Mouse (Mus musculus): ENCODE measurements around the gene Arntl2. TPM values are rescaled to one million over a fixed set of nuclear protein-coding genes. Genes with fewer than 3 reads are reported as not detected.

Arntl2 gene
- polyA plus RNA-seq, 1 experiment = 3.1 TPM

GRCm38 (mm10) chr6:146781566-146781965 lies 14.3 kb upstream of the Arntl2 start:
- no peak for DNase-seq (ENCODE audit: low read depth)

DNA sequence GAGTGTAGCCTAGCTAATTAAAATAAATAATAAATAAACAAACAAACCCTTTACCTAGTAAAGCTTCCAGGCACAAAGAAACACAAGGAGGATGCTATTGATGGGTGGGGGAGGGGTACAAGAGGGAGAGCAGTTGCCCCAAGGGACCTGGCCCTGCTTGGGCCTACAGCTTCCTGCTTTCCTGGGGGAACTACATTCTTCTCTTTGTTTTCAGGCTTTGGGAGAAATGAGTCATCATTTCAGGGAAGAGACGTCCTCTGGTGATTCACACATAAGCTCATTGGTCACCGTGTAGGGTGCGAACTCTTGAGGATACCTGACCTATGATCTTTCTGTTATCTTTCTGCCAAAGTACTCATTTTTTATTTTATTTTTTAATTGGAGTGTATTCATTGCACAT lies 2.3 kb upstream of the Arntl2 start:
- DNase-seq (ENCODE audit: low read depth) = no peak

- DNase-seq (ENCODE audit: low read depth) = no peak
Measured at GRCm38 (mm10) chr6:146795166-146795923, 510 bp upstream of the Arntl2 start.

DNA sequence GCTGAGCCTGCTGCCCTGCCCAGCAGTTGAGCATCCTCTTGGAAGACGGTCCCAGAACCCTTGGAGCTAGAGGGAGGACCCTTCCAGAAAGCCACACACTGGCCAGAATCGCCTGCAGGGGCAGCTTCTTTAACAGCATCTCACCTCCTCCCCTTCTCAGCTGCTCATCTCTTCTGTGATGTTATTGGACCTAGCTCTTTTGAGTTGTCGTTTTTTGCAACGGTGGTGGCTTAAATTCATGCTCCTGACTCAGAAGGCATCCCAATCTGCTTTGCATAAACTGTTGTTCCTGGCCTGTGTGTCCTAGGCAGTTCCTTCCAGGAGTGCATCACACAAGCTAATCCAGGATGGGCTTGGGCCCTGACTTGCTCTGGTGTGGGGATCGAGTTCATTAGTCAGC lies 1.6 kb downstream of the Arntl2 start:
- DNase-seq (ENCODE audit: low read depth) = no peak

GRCm38 (mm10) chr6:146809991-146810390 lies 14.1 kb downstream of the Arntl2 start:
- DNase-seq (ENCODE audit: low read depth) = no peak

DNA sequence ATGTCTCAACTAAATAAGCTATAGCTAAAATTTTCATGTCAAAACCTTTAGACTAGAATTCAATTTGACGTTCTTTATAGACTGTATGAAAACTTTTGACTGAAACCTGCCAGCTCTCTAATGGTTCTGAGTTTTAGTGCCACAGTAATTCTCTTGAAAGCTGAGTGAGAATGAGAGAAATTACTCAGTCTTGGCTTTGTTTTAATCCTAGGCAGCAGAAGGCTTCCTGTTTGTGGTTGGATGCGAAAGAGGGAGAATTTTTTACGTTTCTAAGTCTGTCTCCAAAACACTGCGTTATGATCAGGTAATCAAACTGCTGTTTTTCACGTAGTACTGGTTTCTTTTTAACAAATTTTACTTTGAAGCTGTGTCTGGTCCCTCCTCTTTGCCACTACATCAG lies 17.2 kb downstream of the Arntl2 start:
- no peak for DNase-seq (ENCODE audit: low read depth)

DNA sequence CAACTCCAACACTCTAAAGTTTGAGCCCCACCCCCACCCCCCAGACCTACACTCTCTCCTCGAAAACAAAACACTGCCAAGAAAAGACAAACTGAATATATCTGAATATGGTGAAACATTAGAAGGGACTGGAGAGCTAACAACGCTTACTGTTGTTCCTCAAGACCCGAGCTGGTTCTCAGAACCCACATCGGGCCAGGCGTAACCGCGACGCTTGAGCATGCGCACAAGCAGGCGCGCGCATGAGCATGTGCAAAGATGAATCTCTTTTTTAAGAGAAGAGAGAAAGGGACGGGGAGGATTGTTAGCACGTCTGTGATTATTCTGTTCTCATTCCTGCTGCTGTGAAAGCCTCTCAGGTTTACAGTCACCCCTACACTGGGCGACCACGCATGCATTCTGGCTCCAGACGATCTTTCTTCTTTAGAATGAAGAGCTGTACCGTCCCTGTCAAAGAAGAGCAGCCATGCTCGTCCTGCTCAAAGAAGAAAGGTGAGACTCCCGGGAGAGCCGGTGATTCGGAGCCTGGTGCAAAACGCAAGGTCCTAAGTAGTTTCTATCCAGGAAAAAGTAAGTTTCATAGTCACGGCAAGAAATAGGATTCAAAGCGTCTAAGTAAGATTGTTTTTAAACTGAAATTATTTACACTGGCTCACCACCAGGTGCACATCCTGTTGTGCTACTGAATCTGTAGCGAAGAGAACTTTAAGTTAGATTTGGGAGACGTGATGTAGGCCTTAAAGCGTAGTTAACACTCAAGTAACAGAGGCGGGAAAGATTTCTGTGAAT lies 24.5 kb downstream of the Arntl2 start:
- DNase-seq (ENCODE audit: low read depth) = no peak

DNA sequence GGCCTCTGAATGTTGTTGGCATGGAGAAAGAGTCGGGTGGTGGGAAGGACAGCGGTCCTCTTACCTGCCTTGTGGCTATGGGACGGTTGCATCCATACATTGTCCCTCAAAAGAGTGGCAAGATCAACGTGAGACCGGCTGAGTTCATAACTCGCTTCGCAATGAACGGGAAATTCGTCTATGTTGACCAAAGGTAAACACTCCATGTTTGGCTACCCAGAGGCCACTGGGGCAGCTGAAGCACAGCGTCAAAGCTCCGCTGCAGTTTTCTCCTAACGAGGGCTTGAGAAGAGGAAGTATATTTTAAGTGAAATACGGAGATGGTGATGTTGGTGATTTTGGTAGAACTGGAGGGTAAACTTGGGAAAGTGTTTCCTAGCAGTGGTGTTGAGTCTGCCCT lies 26.1 kb downstream of the Arntl2 start:
- no peak for DNase-seq (ENCODE audit: low read depth)

GRCm38 (mm10) chr6:146824727-146825486 lies 29.1 kb downstream of the Arntl2 start:
- DNase-seq (ENCODE audit: low read depth) = no peak

GRCm38 (mm10) chr6:146825487-146825773 lies 29.6 kb downstream of the Arntl2 start:
- no peak for DNase-seq (ENCODE audit: low read depth)

DNA sequence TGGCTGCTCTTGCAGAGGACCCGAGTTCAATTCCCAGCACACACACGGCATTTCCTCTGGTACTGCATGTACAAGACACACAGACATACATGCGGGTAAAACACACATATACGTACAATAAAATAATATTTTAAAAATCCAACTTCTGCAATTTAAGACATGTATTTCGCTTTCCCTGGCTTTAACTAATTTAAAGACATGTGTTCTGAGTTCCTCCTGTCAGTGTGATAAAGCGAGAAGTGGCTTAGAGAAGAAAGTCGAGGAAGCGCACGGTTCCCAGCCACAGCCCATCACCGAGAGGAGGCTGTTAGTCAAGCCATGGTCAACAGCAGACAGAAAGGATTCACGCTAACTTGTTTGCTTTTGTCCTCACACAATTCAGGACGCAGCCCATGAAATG lies 35.5 kb downstream of the Arntl2 start:
- no peak for DNase-seq (ENCODE audit: low read depth)

DNA sequence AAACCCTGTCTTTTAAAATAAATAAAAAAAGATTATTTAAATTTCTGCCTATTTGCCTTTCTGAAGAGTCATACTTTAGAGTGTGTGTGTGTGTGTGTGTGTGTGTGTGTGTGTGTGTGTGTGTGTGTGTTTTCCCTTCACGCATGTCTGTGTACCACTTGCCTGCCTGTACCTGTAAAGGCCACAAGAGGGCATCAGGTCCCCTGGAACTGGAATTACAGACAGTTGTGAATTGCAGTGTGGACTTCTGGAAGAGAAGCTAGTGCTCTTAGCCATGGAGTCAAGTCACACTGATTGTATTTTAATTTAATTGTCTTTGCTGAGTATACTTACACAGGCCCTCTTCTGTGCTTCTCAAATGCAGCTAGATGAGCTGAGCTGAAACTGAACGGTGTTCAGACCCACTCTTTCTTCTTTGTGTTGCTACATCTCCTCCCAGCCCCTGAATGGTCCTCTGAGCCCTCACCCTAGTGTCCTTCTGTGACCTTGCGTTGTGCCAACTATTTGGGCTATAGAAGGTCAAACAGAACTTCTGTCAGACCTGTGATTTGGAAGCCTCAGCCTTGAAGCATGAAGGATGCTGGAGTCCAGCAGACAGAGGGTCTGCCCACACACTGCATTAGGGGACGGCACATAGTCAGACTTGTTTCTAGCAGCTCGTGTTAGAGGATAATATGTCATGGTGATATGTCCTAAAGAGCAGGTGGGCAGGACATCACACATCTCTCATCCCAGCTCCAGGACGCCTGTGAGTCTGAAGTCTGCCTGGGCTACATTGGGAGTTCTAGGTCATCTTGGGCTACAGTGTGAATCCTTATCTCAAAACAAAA lies 37.8 kb downstream of the Arntl2 start:
- DNase-seq (ENCODE audit: low read depth) = no peak

DNA sequence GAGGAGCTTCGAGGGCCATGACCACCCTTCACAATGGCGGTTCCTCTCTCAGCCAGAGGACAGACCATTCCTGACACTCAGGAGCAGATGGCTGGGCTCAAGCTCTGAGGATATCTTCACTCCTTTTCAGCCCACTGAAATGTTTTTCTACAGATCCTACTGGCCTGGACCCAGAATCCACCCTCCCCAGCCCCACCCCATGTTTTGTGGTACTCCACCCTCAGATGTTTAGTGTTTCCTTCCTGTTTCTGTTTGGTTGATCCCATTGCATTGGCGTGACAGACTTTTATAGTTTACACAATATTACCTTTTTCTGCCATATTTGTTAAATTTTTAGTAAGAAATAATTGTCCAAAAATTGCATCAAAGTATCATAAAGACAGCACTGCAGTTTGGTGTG lies 38.5 kb downstream of the Arntl2 start:
- DNase-seq (ENCODE audit: low read depth) = no peak

DNA sequence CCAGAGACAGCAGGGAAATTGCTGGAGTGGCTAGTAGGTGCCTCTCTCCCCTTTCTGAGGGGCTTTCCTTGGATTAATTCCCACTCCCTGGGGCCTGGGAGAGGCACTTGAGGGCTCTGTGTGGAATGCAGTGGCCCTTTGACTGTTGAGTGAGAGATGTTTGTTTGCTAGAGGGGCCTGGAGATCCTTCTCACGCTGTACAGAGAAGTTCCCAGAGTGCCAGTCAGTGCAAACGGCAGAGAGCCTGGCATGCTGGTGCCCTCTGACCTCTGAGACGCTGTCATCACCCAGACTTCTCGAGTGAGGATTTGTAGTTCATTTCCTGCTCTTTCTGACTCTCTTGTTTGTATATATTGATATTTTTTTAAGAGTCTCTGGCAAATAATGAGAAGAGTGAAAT lies 39.9 kb downstream of the Arntl2 start:
- DNase-seq (ENCODE audit: low read depth) = no peak

DNA sequence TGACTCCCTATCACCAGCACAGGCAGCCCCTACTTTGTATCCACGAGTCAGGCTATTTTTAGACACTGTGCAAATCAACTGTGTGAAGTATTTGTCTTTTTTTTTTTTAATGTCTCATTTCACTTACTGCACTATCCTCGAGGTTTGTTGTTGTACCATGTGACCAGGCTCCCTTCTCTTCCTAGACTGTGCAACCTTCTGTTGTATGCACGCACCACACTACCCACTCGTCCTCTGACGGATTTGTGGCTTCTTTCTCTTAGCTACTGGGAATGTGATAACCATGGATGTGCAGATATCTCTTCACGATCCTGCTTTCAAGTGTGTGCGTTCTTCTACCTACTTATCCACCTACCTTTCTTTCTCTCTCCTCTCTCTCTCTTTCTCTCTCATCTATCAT lies 41.5 kb downstream of the Arntl2 start:
- no peak for DNase-seq (ENCODE audit: low read depth)

DNA sequence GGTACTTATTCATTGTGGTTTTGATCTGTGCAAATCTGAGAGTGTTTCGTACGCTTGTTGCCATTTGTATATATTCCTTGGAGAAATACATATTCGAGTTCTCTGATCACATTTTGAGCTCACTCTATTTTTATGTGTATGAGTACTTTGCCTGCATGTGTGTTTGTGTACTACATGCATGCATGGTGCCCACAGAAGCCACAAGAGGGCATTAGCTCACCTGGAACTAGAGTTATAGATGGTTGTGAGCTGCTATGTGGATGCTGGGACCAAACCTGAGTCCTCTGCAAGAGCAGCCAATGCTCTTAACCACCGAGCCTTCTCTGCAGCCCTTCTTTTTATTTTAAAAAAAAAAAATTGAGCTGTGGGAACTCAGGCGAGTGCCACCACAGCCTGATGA lies 42.5 kb downstream of the Arntl2 start:
- no peak for DNase-seq (ENCODE audit: low read depth)

GRCm38 (mm10) chr6:146838863-146839262 lies 43.0 kb downstream of the Arntl2 start:
- no peak for DNase-seq (ENCODE audit: low read depth)

DNA sequence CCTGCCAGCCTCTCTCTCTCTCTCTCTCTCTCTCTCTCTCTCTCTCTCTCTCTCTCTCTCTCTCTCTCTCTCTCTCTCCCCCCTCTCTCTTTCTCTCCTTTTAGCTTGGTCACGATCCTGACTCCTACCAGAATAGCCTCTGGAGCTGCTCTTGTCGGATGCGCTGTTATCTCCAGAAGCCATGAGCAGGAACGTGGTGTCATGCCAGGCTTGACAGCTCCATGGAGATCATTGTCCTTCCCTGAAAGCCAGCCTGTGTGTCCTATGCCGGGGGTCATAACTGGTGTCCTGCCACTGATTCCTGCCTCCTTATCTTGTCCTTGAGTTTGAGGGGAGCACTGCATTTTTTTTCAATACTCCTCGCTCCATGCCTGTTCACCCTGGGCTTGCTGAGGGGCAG lies 49.0 kb downstream of the Arntl2 start:
- no peak for DNase-seq (ENCODE audit: low read depth)

DNA sequence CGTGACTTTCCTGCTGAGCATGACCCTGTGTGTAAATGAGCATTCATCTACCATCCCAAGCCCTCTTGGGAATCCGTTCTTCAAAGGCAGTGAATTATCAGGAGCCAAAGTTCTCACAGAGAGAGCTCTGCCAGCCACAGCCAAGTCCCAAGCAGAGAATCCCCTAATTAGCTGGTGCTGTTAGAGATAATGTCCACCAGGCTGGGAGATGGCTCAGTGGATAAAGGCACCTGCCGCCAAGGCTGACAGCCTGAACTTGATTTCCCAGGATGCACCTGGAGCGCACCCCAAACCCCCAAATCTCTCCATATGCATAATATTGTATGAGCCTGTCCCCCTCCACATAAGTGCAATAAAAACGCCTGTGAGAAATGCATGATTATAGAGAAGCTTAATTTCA lies 49.5 kb downstream of the Arntl2 start:
- no peak for DNase-seq (ENCODE audit: low read depth)

DNA sequence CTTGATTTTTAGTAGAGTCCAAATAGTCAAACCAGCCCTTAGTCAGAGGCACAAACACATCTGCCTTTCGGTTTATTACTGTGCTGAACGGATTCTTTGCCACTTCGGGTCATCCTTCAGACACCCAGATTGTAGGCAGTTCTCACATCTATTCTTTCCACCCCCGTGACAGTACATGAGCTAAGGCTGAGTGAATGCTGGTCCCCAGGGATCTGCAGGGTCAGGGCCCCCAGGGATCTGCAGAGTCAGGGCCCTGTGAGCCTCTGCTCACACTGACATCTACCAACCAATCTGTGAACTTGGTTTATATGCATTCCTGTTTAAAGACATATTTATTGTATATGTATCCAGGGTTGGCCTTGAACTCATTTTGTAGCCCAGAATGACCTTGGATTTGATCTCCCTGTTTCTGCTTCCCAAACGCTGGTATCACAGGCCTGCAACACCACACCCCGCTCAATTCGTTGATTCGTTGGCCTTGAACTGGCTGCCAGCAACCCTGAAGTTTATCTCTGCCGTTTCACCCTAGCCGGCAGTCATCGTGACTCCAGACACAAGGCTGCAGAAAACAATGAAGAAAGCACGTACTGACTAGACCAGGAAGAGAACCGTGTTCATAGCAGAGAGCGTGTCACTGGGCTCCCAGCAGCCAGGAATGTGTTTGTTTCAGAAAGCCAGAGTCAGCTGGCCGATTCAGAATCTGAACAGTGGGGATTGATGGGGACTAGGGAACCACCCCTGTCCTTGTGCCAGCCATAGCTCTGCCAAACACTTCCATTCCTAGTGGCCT lies 50.3 kb downstream of the Arntl2 start:
- DNase-seq (ENCODE audit: low read depth) = no peak

- no peak for DNase-seq (ENCODE audit: low read depth)
Measured at GRCm38 (mm10) chr6:146847402-146847801, 51.5 kb downstream of the Arntl2 start.
